Mouse (Mus musculus): ENCODE measurements around the gene Chrdl2.
"Not testable (repeated sequence)": the region's sequence is repeated elsewhere in the genome, so short reads cannot be mapped to it uniquely, and the experiment has no call there.

Gene Chrdl2

GRCm38 (mm10) chr7:100043096-100043495 is 37.1 kb downstream of the Chrdl2 start:
- no peak for DNase-seq

GRCm38 (mm10) chr7:100043605-100044031 is 37.6 kb downstream of the Chrdl2 start:
- DNase-seq = no peak

GRCm38 (mm10) chr7:100046486-100046885 is 40.5 kb downstream of the Chrdl2 start:
- DNase-seq = no peak

GRCm38 (mm10) chr7:100051904-100052303 is 45.9 kb downstream of the Chrdl2 start:
- DNase-seq = peak; percentile 16

- not testable (repeated sequence) for DNase-seq
Observed at GRCm38 (mm10) chr7:100052991-100053390, 47.0 kb downstream of the Chrdl2 start.

GRCm38 (mm10) chr7:100073959-100074358 is 68.0 kb downstream of the Chrdl2 start:
- peak; percentile 18 for DNase-seq

- no peak for DNase-seq
Observed at GRCm38 (mm10) chr7:100076296-100076695, 70.3 kb downstream of the Chrdl2 start.

- DNase-seq = no peak
Observed at GRCm38 (mm10) chr7:100077071-100077470, 71.1 kb downstream of the Chrdl2 start.

GRCm38 (mm10) chr7:100080087-100080781 is 74.3 kb downstream of the Chrdl2 start:
- DNase-seq = no peak

- no peak for DNase-seq
Observed at GRCm38 (mm10) chr7:100082836-100083235, 76.9 kb downstream of the Chrdl2 start.

GRCm38 (mm10) chr7:100083812-100084211 is 77.8 kb downstream of the Chrdl2 start:
- DNase-seq = no peak
